Mouse (Mus musculus) stomach, embryonic 14.5 days (tissue): Measurements from ENCODE around the gene Cited2. TPM values are rescaled to one million over a fixed set of nuclear protein-coding genes. Genes with fewer than 3 reads are reported as not detected.
A peak's percentile ranks its signal among the peaks of the same experiment; 100 is the strongest.

Source experiments
- ATAC-seq: fragments of 200-750 bp; cut with Nextera tagmentation; 2 replicates; pipeline ENCODE4 v1.8.0; 2017; ENCODE audit warnings: low read depth, moderate TSS enrichment; ENCODE audit not compliant: insufficient number of reproducible peaks, insufficient read depth, low FRiP score
- H3K27ac ChIP-seq: fragments of 300-500 bp; sonication (generic); 2 replicates; pipeline ENCODE4 v1.5.1; 2014; ENCODE audit warnings: mild to moderate bottlenecking, low read length, moderate library complexity, mixed read lengths
- H3K27me3 ChIP-seq: fragments of 300-500 bp; sonication (generic); 2 replicates; pipeline ENCODE4 v1.6.1; 2014; ENCODE audit warnings: low read length, control low read depth, mixed read lengths; ENCODE audit not compliant: control insufficient read depth, insufficient read depth
- H3K36me3 ChIP-seq: fragments of 300-500 bp; sonication (generic); 2 replicates; pipeline ENCODE4 v1.6.1; 2014; ENCODE audit warnings: mild to moderate bottlenecking, control low read depth, low read length, moderate library complexity, mixed read lengths; ENCODE audit not compliant: control insufficient read depth, insufficient read depth
- H3K4me1 ChIP-seq: fragments of 300-500 bp; sonication (generic); 2 replicates; pipeline ENCODE4 v1.6.1; 2014; ENCODE audit warnings: low read length, control low read depth, mixed read lengths; ENCODE audit not compliant: control insufficient read depth, insufficient read depth
- H3K4me2 ChIP-seq: fragments of 300-500 bp; sonication (generic); replicated peaks from 2 replicates; pipeline ENCODE4 v1.6.1; 2014; ENCODE audit warnings: low read depth, low read length, control low read depth
- H3K4me3 ChIP-seq: fragments of 300-500 bp; sonication (generic); 2 replicates; pipeline ENCODE4 v1.5.1; 2014; ENCODE audit warnings: low read depth, low read length, control low read depth
- H3K9ac ChIP-seq: fragments of 300-500 bp; sonication (generic); replicated peaks from 2 replicates; pipeline ENCODE4 v1.6.1; 2014; ENCODE audit warnings: low read depth, mild to moderate bottlenecking, control low read depth, low read length, moderate library complexity, mixed read lengths
- H3K9me3 ChIP-seq: fragments of 300-500 bp; sonication (generic); 2 replicates; pipeline ENCODE4 v1.6.1; 2016; ENCODE audit warnings: low read depth, low read length, control low read depth; ENCODE audit not compliant: control insufficient read depth
- WGBS: fragments of 180-500 bp; shearing (Covaris S2); extraction: QIAGEN DNeasy Blood & Tissue Kit; methylation state at CpG from one replicate; pipeline ENCODE4 v1.1.7; 2014; 5-methylcytosine and 5-hydroxymethylcytosine counted together
- polyA plus RNA-seq: library from polyadenylated mRNA; unstranded; fragments of >200 nt; fragmentation: Nextera tagmentation; extraction: Ambion mirVana; gene quantifications from 2 replicates; pipeline ENCODE4 v1.2.1, GENCODE M21; 2014

Cited2 gene
- polyA plus RNA-seq, 1 experiment from 2014 or later: 32.9 TPM

- peaks cover 3% of the 10 kb centered on the region; the same call in 1 of the 2 replicates for H3K36me3 ChIP-seq
- no peaks in the 10 kb centered on the region for H3K27me3 ChIP-seq
- WGBS: 60% methylated on average over 2 of the region's 2 CpGs
- H3K27ac ChIP-seq: no peak overlapping the region; the same call in 1 of the 2 replicates
- no peaks in the 10 kb centered on the region for H3K9me3 ChIP-seq
- peaks cover 19% of the 10 kb centered on the region for H3K4me1 ChIP-seq
- H3K9ac ChIP-seq: no peak overlapping the region
- H3K4me3 ChIP-seq: no peak overlapping the region; the same call in 1 of the 2 replicates
- ATAC-seq: no peak
- peak overlapping the region; percentile 86; the same call in 1 of the 2 replicates for H3K4me2 ChIP-seq
These were observed 3.3 kb downstream of the Cited2 start for GRCm38 (mm10) chr10:17726373-17726720.

- Histone ChIP-seq H3K4me3 (no peak overlapping the region), H3K9ac (no peak overlapping the region), H3K4me2 (0 out of 2 replicates have a peak overlapping the region, but pooled peaks have one; percentile 86), H3K27ac (0 out of 2 replicates have a peak overlapping the region, but pooled peaks have one; percentile 6), H3K36me3 (peaks cover 3% of the 10 kb centered on the region; the same call in 1 of the 2 replicates), H3K4me1 (peaks cover 19% of the 10 kb centered on the region), H3K9me3 (no peaks in the 10 kb centered on the region), H3K27me3 (no peaks in the 10 kb centered on the region)
- ATAC-seq: no peak
- 9% methylated on average over 15 of the region's 15 CpGs for WGBS
These were observed 4.3 kb downstream of the Cited2 start for GRCm38 (mm10) chr10:17727161-17727925.

- Histone ChIP-seq H3K4me3 (no peak overlapping the region), H3K4me2 (no peak overlapping the region), H3K4me1 (peaks cover 19% of the 10 kb centered on the region), H3K27ac (no peak overlapping the region), H3K9ac (no peak overlapping the region), H3K27me3 (no peaks in the 10 kb centered on the region), H3K9me3 (no peaks in the 10 kb centered on the region), H3K36me3 (peaks cover 3% of the 10 kb centered on the region; the same call in 1 of the 2 replicates)
- under 1% methylated on average over 5 of the region's 5 CpGs for WGBS
- no peak for ATAC-seq
These were observed 4.9 kb downstream of the Cited2 start for GRCm38 (mm10) chr10:17727926-17728279.

GRCm38 (mm10) chr10:17728711-17729110, 5.7 kb downstream of the Cited2 start:
- Histone ChIP-seq H3K9me3 (no peaks in the 10 kb centered on the region), H3K4me3 (no peak overlapping the region), H3K4me2 (no peak overlapping the region), H3K9ac (no peak overlapping the region), H3K27ac (no peak overlapping the region), H3K27me3 (no peaks in the 10 kb centered on the region), H3K4me1 (peaks cover 19% of the 10 kb centered on the region), H3K36me3 (peaks cover 3% of the 10 kb centered on the region; the same call in 1 of the 2 replicates)
- no peak for ATAC-seq
- 29% methylated on average over 4 of the region's 4 CpGs for WGBS

- 37% methylated on average over 6 of the region's 6 CpGs for WGBS
- Histone ChIP-seq H3K36me3 (peaks cover 3% of the 10 kb centered on the region; the same call in 1 of the 2 replicates), H3K27me3 (no peaks in the 10 kb centered on the region), H3K4me3 (no peak overlapping the region), H3K27ac (no peak overlapping the region), H3K9ac (no peak overlapping the region), H3K9me3 (no peaks in the 10 kb centered on the region), H3K4me1 (peaks cover 19% of the 10 kb centered on the region), H3K4me2 (no peak overlapping the region)
- no peak for ATAC-seq
These were observed 6.5 kb downstream of the Cited2 start for GRCm38 (mm10) chr10:17729476-17729875.

GRCm38 (mm10) chr10:17733057-17733456, 10.0 kb downstream of the Cited2 start:
- H3K4me1 ChIP-seq: no peaks in the 10 kb centered on the region; the same call in 1 of the 2 replicates
- no peak for ATAC-seq
- H3K27ac ChIP-seq: no peak overlapping the region
- 25% methylated on average over 4 of the region's 4 CpGs for WGBS
- no peak overlapping the region for H3K9ac ChIP-seq
- no peaks in the 10 kb centered on the region for H3K27me3 ChIP-seq
- H3K36me3 ChIP-seq: no peaks in the 10 kb centered on the region
- H3K9me3 ChIP-seq: no peaks in the 10 kb centered on the region
- no peak overlapping the region for H3K4me3 ChIP-seq
- no peak overlapping the region for H3K4me2 ChIP-seq

GRCm38 (mm10) chr10:17742581-17742980, 19.6 kb downstream of the Cited2 start:
- Histone ChIP-seq H3K4me1 (no peaks in the 10 kb centered on the region), H3K36me3 (no peaks in the 10 kb centered on the region), H3K27me3 (no peaks in the 10 kb centered on the region), H3K9me3 (no peaks in the 10 kb centered on the region), H3K9ac (no peak overlapping the region), H3K4me2 (no peak overlapping the region), H3K27ac (no peak overlapping the region), H3K4me3 (no peak overlapping the region)
- no peak for ATAC-seq
- 95% methylated on average over 2 of the region's 2 CpGs for WGBS

- no peak overlapping the region for H3K9ac ChIP-seq
- ATAC-seq: no peak
- WGBS: 82% methylated on average over 5 of the region's 5 CpGs
These were observed 29.5 kb downstream of the Cited2 start for GRCm38 (mm10) chr10:17752478-17752877.

More at GRCm38 (mm10) chr10:17752478-17752877, 29.5 kb downstream of the Cited2 start:
- Histone ChIP-seq H3K9me3 (0 out of 2 replicates have a peak, but pooled peaks cover 3% of the 10 kb centered on the region), H3K27ac (no peak overlapping the region), H3K4me2 (no peak overlapping the region), H3K36me3 (no peaks in the 10 kb centered on the region), H3K4me1 (no peaks in the 10 kb centered on the region), H3K27me3 (no peaks in the 10 kb centered on the region), H3K4me3 (no peak overlapping the region)
